Mouse (Mus musculus) liver, postnatal 0 days (tissue): ENCODE results near the gene Bmp7. TPM values are rescaled to one million over a fixed set of nuclear protein-coding genes. Genes with fewer than 3 reads are reported as not detected.

Experiments
- ATAC-seq: fragments of 200-750 bp; cut with Nextera tagmentation; 2 replicates; pipeline ENCODE4 v1.8.0; 2017; ENCODE audit warnings: mild to moderate bottlenecking, moderate library complexity
- DNase-seq: peaks from one replicate; pipeline ENCODE4 v3.0.0-alpha.2; 2016
- H3K27ac ChIP-seq: fragments of 300-500 bp; sonication (generic); 2 replicates; pipeline ENCODE4 v1.5.1; 2014; ENCODE audit warnings: antibody characterized with exemption, moderate library complexity, mild to moderate bottlenecking, low read depth
- H3K27me3 ChIP-seq: fragments of 300-500 bp; sonication (generic); 2 replicates; pipeline ENCODE4 v1.6.1; 2014; ENCODE audit warnings: low read length, control low read depth, mixed read lengths; ENCODE audit not compliant: insufficient read depth
- H3K36me3 ChIP-seq: fragments of 300-500 bp; sonication (generic); replicated peaks from 2 replicates; pipeline ENCODE4 v1.6.1; 2014; ENCODE audit warnings: mild to moderate bottlenecking, control low read depth, low read length, moderate library complexity, mixed read lengths; ENCODE audit not compliant: insufficient read depth
- H3K4me1 ChIP-seq: fragments of 300-500 bp; sonication (generic); 2 replicates; pipeline ENCODE4 v1.6.1; 2014; ENCODE audit warnings: antibody characterized with exemption, mild to moderate bottlenecking, control low read depth; ENCODE audit not compliant: insufficient read depth
- H3K4me2 ChIP-seq: fragments of 300-500 bp; sonication (generic); 2 replicates; pipeline ENCODE4 v1.6.1; 2014; ENCODE audit warnings: low read depth, mild to moderate bottlenecking, low read length, moderate library complexity, mixed read lengths
- H3K4me3 ChIP-seq: fragments of 300-500 bp; sonication (generic); 2 replicates; pipeline ENCODE4 v1.5.1; 2014; ENCODE audit warnings: low read depth, low read length
- H3K9ac ChIP-seq: fragments of 300-500 bp; sonication (generic); replicated peaks from 2 replicates; pipeline ENCODE4 v1.6.1; 2014; ENCODE audit warnings: mild to moderate bottlenecking, moderate library complexity
- H3K9me3 ChIP-seq: fragments of 300-500 bp; sonication (generic); 2 replicates; pipeline ENCODE4 v1.6.1; 2016; ENCODE audit warnings: mild to moderate bottlenecking, control low read depth, low read length, mixed read lengths
- CTCF ChIP-seq: sonication (generic); IDR thresholded peaks from 2 replicates; pipeline ENCODE4 v1.5.1; 2016; ENCODE audit warnings: antibody characterized with exemption, low read depth
- EP300 ChIP-seq: IDR thresholded peaks from 2 replicates; pipeline ENCODE4 v1.6.1; 2016; ENCODE audit warnings: antibody characterized with exemption, low read depth, mild to moderate bottlenecking
- WGBS: fragments of 180-500 bp; shearing (Covaris S2); extraction: QIAGEN DNeasy Blood & Tissue Kit; methylation state at CpG from one replicate; pipeline ENCODE4 v1.1.7; 2014; ENCODE audit not compliant: insufficient replicate concordance; 5-methylcytosine and 5-hydroxymethylcytosine counted together
- polyA plus RNA-seq: library from polyadenylated mRNA; unstranded; fragments of >200 nt; fragmentation: Nextera tagmentation; extraction: Ambion mirVana; gene quantifications from 2 replicates; pipeline ENCODE4 v1.2.1, GENCODE M21; 2015

Bmp7 gene
- polyA plus RNA-seq, 1 experiment from 2014 or later = 0.32 TPM

- no peak overlapping the region for H3K4me3 ChIP-seq
- no peak overlapping the region for H3K9ac ChIP-seq
- H3K27me3 ChIP-seq = no peaks in the 10 kb centered on the region
- no peak overlapping the region for H3K27ac ChIP-seq
- no peak overlapping the region for H3K4me2 ChIP-seq
- no peaks in the 10 kb centered on the region for H3K4me1 ChIP-seq
- no peaks in the 10 kb centered on the region for H3K36me3 ChIP-seq
- H3K9me3 ChIP-seq = no peaks in the 10 kb centered on the region
- no peak for DNase-seq
- no peak for ATAC-seq
- 70% methylated on average over 31 of the region's 31 CpGs for WGBS
- no peak for TF ChIP-seq EP300
- TF ChIP-seq CTCF = no peak
These were observed 94.4 kb downstream of the Bmp7 start for GRCm38 (mm10) chr2:172845536-172846310.

DNA sequence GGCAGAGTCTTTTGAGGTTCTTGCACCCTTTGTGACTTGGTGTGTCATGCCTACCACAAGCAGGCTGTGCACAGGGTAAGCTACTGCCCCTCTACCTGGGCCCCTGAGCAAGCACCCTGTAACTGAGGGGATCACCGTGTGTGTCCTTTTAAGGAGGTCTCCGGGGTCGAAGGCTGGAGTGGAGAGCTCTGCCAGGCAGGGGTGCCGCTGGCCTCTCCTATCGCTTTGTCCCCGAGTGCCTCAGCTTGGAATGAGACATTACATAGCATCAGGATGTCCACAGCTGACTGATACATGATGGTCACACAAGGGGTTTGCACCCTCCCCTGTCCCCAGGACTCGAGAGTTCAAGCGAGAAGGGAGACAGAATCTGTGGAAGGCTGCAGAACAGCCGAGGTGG, 96.2 kb downstream of the Bmp7 start:
- Histone ChIP-seq H3K27ac (no peak overlapping the region), H3K9me3 (no peaks in the 10 kb centered on the region), H3K9ac (no peak overlapping the region), H3K4me1 (no peaks in the 10 kb centered on the region), H3K4me3 (no peak overlapping the region), H3K4me2 (no peak overlapping the region), H3K36me3 (no peaks in the 10 kb centered on the region), H3K27me3 (no peaks in the 10 kb centered on the region)
- WGBS = 78% methylated on average over 9 of the region's 9 CpGs
- DNase-seq (no peak), ATAC-seq (no peak)
- TF ChIP-seq CTCF (no peak), EP300 (no peak)

- Histone ChIP-seq H3K36me3 (no peaks in the 10 kb centered on the region), H3K4me2 (no peak overlapping the region), H3K9ac (no peak overlapping the region), H3K4me1 (no peaks in the 10 kb centered on the region), H3K27me3 (no peaks in the 10 kb centered on the region), H3K9me3 (no peaks in the 10 kb centered on the region), H3K27ac (no peak overlapping the region), H3K4me3 (no peak overlapping the region)
- TF ChIP-seq CTCF = no peak
- TF ChIP-seq EP300 = no peak
- no peak for ATAC-seq
- no peak for DNase-seq
- 80% methylated on average over 4 of the region's 4 CpGs for WGBS
These were observed 97.8 kb downstream of the Bmp7 start for GRCm38 (mm10) chr2:172842306-172842705.

- H3K27ac ChIP-seq = no peak overlapping the region
- ATAC-seq = peak; percentile 86
- no peak overlapping the region for H3K9ac ChIP-seq
- H3K27me3 ChIP-seq = no peaks in the 10 kb centered on the region
- no peaks in the 10 kb centered on the region for H3K4me1 ChIP-seq
- TF ChIP-seq EP300 = no peak
- TF ChIP-seq CTCF = no peak
- WGBS = 58% methylated on average over 11 of the region's 11 CpGs
- H3K36me3 ChIP-seq = no peaks in the 10 kb centered on the region
- H3K9me3 ChIP-seq = no peaks in the 10 kb centered on the region
- peak; percentile 54 for DNase-seq
- no peak overlapping the region for H3K4me2 ChIP-seq
- no peak overlapping the region for H3K4me3 ChIP-seq
These were observed 99.0 kb downstream of the Bmp7 start for GRCm38 (mm10) chr2:172840905-172841750.

- ATAC-seq (no peak), DNase-seq (no peak)
- H3K27me3 ChIP-seq = no peaks in the 10 kb centered on the region
- H3K4me2 ChIP-seq = no peak overlapping the region
- H3K4me1 ChIP-seq = no peaks in the 10 kb centered on the region
- H3K27ac ChIP-seq = no peak overlapping the region
- no peaks in the 10 kb centered on the region for H3K9me3 ChIP-seq
- no peaks in the 10 kb centered on the region for H3K36me3 ChIP-seq
- TF ChIP-seq EP300 (no peak), CTCF (no peak)
- no peak overlapping the region for H3K9ac ChIP-seq
- WGBS = 45% methylated on average over 10 of the region's 10 CpGs
- no peak overlapping the region for H3K4me3 ChIP-seq
These were observed 100.7 kb downstream of the Bmp7 start for GRCm38 (mm10) chr2:172839317-172839980.

DNA sequence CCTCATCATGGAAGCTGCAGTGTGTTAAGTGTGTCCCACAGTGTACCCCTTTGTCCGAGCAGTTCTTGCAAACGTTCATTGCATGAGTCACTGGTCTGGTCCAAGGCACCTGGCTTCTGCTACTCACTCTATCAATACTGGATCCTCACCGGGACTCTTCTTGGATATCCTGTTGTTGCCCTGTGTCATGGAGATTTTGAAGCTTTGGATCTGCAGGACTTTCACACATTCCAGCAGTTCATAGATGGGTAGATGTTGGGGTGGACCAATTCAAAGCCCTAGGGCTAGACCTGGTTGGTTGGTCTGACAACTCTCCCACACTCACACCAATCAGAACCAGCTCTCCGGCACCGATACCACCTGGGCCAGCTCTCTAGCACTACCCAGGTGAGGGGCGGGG, 103.6 kb downstream of the Bmp7 start:
- DNase-seq (no peak), ATAC-seq (no peak)
- H3K4me3 ChIP-seq = no peak overlapping the region
- H3K4me1 ChIP-seq = no peaks in the 10 kb centered on the region
- no peak for TF ChIP-seq CTCF
- no peak overlapping the region for H3K4me2 ChIP-seq
- H3K27ac ChIP-seq = no peak overlapping the region
- no peaks in the 10 kb centered on the region for H3K27me3 ChIP-seq
- no peaks in the 10 kb centered on the region for H3K9me3 ChIP-seq
- WGBS = 77% methylated on average over 6 of the region's 6 CpGs
- H3K9ac ChIP-seq = no peak overlapping the region
- no peaks in the 10 kb centered on the region for H3K36me3 ChIP-seq
